Mouse (Mus musculus) T-cell, adult 2 months (primary cell): Measurements from ENCODE around the gene Ahdc1.
A peak's percentile ranks its signal among the peaks of the same experiment; 100 is the strongest.

Source experiments
- DNase-seq: peaks from one replicate; pipeline ENCODE4 v3.0.0; 2022; ENCODE audit warnings: low spot score

Gene Ahdc1

DNA sequence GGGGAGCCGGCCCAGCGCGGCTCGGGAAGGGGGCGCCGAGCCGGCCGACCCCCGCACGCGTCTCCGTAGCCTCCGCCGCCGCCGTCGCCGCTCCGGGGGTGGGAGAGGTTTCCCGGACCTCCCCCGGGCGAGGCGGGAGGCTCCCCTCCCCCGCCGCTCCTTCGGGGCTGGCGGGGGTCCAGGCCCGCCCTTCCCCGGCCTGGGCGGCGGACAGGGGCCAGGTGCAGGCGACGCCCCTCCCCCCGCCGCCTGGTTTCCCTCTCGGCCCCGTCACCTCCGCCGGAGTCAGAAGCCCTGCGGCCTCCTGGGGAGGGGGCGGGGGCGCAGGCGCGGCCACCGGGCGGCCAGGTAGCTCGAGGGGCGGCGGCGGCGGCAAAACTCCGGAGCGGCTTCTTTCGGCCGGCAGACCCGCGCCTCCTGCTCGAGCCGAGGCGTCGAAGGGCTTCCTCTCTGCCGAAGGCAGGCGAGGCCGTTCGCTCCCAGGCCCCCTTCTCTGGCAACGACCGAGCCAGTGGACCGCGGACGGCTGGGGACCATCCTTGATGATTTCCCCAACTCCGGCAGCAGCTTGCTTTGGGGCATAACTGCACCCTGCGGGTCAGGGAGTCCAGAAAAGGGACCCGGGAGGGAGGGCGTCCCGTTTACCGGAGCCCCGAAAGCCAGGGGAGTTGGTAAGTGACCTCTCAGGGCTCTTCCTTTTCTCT is 28.2 kb downstream of the Ahdc1 start:
- DNase-seq = no peak

DNA sequence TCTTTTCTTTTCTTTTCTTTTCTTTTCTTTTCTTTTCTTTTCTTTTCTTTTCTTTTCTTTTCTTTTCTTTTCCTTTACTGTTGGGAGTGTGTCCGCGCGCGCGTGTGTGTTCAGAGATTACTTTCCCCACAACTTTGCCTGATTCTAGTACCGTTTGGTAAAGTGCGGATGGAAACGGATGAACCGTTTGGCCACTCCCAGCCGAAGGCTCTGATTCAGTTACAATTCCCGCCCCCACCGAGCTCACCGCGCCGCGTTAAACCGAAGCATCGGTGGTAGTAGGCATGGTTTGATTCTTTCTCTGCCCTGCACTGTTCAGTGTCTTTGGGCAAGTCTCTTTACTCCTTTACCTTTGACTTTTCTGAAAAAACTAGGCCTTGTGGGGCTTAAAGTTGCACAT is 28.8 kb downstream of the Ahdc1 start:
- no peak for DNase-seq

- no peak for DNase-seq
These were observed 29.3 kb downstream of the Ahdc1 start for GRCm38 (mm10) chr4:133040241-133040904.

DNA sequence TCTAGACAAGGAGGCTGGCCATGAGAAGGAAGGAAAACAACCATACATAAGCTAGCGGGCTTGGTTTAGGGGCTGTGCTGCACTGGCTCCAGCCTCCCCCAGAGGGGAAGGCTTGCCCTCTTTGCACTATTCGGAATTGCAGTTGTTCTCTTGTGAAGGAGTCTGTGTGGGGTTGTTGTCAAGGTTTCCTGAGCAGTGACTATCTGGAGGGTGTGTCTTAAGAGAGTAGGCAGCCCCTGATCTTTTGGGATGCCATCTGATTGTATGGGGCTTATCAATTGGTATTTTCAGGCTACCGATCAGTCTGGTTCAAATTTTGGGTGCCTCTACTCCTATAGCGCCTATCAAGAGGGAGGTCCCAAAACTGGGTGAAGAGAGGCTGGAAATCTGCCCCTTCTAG is 31.2 kb downstream of the Ahdc1 start:
- no peak for DNase-seq

DNA sequence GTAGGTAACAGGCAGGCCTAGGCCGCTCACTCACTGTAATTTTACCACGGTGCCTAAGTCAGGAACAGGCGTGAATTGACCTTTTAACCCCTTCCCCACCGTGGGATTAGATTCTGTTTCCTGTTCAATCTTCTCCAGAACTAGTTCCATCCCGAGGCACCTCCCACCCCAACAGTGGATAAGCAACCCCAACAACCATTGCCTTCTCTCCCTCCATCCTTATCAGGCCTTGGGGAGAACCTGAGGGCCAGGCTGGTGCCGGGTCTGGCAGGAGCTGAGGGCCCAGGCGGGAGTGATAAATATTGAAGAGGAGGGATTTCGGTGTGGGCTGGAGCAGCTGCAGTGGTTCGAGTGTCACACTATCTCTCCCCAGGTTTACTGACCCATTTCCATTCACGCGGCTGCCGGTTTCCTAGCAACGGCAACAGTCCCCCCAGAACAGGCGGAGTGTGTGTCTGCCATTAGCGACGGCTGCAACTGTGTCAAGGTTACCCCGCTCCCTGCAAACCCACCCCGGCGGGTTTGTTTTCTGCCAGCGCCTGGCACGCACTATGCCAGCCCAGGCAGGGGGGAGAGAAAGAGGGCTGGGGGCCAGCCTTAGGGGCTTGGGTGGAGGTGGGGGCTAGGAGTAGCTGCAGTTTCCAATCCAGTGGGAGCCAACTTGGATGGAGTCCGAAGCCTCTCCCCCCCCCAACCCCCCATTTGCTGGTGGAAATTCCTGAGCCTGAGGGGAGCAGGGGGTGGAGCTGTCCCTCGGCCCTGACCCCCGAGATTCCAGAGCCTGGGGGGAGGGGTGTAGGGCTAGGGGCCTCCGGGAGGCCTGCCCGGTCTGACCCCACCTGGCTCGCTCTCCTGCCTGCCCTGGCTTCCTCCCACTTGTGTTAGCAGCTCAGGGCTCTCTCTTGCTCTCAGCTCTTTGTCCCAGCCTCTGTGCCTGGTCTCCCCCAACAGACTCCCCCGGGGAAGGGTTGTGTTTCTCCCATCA is 31.9 kb downstream of the Ahdc1 start:
- DNase-seq = no peak

GRCm38 (mm10) chr4:133043798-133044646 is 33.0 kb downstream of the Ahdc1 start:
- no peak for DNase-seq

DNA sequence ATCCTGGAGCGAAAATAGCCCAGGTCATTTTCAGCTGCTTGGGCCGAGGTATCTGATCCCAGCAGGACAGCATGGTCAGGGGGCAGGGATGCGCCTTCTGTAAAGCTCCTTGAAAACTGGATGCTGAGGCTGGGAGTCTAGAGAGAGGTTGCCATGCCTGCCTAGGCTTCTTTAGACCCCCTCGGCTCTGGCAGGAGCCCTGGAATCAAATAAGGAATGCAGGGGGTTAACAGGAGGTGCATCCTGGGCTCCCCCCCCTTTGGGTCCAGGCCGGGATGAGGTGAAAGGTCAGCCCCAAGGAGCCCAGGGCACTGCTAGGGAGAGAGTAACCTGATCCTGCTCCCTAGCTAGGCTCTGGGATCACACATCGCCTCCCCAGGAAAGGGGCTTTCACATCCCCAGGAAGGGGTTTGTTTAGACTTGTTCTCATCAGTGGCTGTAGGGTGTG is 33.6 kb downstream of the Ahdc1 start:
- DNase-seq = no peak

- no peak for DNase-seq
These were observed 34.9 kb downstream of the Ahdc1 start for GRCm38 (mm10) chr4:133045771-133046474.

- DNase-seq = no peak
These were observed 35.8 kb downstream of the Ahdc1 start for GRCm38 (mm10) chr4:133046691-133047352.

DNA sequence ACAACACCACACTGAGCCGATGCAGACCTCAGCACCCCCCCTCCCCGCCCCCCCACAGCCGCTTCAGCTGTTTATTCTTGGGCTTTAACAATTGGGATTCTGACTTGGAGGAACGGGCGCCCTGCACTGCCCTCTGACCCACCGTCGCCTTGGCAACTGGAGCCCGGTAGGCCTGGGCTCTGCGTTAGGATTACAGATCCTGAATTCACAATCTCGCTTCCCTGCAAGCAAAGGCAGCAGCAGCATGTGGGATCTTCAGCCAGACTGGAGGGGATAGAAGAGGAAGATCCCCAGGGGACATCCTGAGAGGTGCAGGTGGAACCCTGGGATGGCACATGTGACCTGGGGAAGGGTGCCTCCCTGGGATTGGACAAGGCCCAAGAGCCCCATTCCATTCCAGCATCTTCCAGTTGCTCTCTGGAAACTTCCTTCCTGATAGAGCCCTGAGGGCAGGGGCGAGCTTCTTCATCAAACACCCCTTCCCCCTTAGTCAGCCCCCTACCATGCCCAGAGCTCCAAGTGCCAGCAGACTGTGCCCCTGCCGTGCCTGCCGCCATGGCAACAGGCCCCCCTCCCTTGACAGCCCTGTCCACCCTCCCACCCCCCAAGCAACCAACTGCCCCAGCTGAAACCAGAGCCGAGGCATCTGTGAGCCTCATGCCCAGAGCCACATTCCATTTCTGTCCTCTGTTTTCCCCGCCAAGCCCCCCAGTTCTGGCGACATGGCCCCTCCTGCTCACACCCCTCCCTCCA is 36.5 kb downstream of the Ahdc1 start:
- DNase-seq = no peak

DNA sequence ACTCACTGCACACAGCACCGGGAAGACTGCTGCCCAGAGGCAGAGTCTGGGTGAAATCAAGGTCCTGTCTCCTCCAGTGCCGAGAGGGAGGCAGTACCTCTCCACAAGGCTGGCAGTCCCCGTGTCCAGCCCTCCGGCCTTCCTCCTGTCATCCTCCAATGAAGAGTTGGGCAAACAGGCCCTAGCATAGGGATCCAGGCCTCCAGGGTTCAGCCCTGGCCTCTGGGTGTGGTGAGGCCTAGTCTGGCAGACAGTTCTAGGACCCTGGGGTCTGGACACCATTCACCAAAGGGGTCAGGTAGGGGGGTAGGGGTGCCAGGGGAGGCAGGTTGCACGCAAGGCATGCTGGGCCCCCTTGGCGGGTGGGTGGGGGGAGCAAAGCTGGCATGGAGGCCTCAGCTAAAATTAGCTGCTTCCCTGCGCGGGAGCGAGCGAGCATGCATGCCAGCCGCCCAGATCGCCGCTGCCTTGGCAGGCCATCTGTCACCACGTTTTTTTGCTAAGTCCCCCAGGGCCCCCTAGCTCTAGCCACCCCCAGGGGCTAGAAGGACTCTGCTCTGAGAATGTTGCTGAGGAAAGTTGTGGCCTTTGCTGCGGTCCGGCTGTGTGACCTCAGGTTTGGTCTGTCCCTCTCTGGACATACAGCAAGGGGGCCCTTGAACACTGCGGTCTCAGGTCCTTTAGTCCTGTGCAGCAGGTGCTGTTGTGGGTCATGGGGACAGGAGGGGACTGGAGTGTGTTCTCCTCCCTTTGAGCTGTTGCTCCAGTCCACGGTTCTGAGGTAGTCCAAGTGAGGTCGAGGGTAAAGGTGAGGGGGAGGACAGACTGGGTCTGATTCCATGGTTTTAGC is 38.2 kb downstream of the Ahdc1 start:
- no peak for DNase-seq

GRCm38 (mm10) chr4:133050196-133050836 is 39.3 kb downstream of the Ahdc1 start:
- no peak for DNase-seq

DNA sequence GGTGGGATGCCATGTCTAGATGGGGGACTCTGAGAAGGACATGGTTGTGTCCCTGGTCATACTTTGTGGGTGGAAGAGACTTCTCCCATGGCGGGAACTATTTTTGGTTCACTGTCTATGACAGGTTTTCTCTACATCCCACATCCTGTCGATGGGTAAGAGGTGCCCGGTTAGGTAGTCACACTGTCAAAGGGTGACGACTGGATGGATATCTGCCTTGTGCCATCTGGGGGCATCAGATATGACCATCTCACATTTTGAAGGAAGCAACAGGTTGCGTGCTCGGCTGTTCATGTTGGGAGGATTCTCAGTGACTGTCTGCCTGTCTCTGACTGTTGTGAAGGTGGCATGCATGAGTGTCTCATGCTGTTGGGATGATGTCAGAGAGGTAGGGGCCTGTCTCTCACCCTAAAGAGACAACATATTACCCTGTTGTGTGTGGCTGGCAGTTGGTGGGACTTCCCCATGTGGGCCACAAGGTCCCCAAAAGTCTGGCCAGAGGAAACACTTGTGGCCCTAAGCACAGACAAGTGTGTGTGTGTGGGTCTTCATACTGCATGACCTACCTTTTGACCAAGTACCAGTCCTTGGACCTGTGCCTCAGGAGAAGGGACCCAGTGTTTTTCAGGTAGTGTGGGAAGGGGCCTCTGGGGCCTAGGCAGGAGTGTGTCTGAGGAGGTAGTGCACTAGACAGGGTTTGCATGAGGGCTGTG is 39.9 kb downstream of the Ahdc1 start:
- peak; percentile 43 for DNase-seq

DNA sequence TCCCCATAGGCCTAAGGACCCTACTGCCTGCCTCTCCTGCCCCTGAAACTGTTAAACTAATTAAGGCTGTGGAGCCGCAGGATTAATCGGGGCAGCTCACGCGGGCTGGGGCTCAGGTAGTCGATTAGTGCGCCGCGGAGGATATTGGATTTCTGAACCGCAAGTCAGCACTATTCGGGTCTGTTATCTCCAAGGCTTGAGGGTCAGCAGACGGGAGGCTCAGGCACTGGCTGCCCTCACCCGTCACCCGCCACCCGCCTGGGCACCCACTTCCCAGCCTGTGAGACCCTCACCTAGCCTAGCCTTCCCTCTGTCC is 40.4 kb downstream of the Ahdc1 start:
- DNase-seq = no peak

DNA sequence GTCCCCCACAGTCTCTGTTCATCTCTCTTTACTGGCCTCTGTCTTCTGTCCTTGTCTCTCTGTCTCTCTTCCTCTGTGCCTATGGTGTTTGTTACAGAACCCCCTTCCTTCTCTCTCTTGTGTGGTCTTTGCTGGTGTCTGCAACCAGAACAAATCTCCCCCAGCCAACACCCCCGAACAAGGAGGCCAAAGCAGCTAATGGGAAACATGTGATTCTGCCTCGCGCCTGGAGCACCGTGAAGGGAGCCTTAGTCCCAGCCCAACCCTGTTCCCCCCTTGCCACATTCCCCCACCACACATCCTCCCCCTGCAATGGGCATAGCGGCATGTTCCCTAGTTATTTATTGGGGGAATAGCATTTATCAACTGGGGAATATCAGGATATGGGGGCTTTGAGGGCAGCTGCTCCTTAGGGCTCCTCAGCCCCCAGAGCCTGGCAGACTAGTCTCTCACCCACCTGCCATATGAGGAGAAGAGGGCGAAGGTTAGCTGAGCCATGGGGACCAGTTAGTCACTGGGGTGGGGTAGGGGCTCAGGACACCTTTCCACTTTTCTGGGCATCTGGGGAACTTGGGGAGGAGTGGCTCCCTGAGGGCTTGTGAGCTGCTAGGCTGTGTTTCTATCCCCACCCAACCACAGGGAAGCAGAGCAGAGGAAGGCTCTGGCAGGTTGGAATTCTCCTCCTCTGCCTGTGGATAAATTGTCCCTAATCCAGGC is 41.1 kb downstream of the Ahdc1 start:
- DNase-seq = no peak

- DNase-seq = no peak
These were observed 42.0 kb downstream of the Ahdc1 start for GRCm38 (mm10) chr4:133052995-133053572.

- no peak for DNase-seq
These were observed 43.5 kb downstream of the Ahdc1 start for GRCm38 (mm10) chr4:133054530-133054929.
